Mouse (Mus musculus): ENCODE results near the gene Ptpra.
A peak's percentile ranks its signal among the peaks of the same experiment; 100 is the strongest.
"Not testable (repeated sequence)": the region's sequence is repeated elsewhere in the genome, so short reads cannot be mapped to it uniquely, and the experiment has no call there.

Gene Ptpra

GRCm38 (mm10) chr2:130488600-130488999 is 38.5 kb downstream of the Ptpra start:
- no peak for DNase-seq (ENCODE audit: low read depth)

- no peak for DNase-seq (ENCODE audit: low read depth)
These were observed 41.1 kb downstream of the Ptpra start for GRCm38 (mm10) chr2:130491162-130491561.

DNA sequence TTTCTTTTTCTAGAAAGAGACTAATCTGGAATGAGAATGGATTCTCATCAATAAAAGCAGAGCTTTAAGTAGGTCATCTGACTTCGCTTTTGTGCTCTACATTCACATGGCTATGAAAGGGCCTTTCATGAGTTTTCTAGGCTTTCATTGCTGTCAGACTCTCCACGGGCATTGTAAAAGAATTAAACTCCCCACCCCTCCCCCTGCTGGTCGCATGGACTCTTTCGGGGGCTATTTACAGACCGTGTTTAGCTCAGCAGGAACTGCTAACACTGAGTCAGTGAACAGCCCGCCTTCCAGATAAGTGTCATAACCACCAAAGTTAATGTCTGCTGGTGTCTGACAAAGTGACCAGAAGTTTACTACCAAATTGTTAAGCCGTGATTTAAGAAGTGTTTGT is 41.5 kb downstream of the Ptpra start:
- DNase-seq (ENCODE audit: low read depth): peak; percentile 53

GRCm38 (mm10) chr2:130495114-130495513 is 45.0 kb downstream of the Ptpra start:
- not testable (repeated sequence) for DNase-seq (ENCODE audit: low read depth)

DNA sequence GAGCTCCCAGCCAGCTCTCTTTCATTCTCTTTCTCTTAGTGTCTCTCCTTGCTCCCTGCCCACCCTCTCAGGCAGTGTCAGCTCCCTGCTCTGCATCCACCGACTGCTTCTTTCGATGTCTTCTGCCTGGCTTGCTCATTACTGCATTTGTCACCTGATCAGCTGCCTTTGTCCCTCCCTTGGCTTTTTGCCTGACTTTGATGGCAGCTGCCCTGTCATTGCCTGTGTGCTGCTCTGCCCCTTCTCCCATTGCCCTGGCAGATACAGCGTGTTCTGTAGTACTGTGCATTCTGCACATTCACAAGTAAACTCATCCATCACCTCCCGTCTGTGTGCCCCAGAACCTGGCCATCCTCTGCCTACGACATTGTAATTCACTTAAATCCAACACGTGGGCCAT is 46.0 kb downstream of the Ptpra start:
- DNase-seq (ENCODE audit: low read depth): no peak

DNA sequence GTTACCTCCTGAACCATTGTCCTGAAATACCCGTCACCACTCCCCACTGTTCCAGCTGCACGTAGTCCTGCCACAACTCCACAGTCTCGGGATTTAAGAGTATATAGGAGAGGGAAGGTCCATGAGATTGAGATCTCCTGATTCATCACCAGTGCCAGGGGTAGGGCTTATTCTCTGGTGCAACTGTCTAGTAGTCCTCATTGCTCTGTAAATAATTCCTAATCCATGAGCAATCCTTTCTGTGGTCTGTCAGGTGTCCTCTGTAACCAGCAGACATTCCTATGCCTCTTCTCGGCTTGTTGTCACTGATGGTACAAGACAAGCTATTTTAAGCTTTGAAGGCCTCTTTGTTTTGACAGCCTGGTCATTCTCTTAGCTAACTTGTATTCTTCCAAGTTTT is 46.9 kb downstream of the Ptpra start:
- no peak for DNase-seq (ENCODE audit: low read depth)

GRCm38 (mm10) chr2:130499546-130499945 is 49.5 kb downstream of the Ptpra start:
- DNase-seq (ENCODE audit: low read depth): no peak

DNA sequence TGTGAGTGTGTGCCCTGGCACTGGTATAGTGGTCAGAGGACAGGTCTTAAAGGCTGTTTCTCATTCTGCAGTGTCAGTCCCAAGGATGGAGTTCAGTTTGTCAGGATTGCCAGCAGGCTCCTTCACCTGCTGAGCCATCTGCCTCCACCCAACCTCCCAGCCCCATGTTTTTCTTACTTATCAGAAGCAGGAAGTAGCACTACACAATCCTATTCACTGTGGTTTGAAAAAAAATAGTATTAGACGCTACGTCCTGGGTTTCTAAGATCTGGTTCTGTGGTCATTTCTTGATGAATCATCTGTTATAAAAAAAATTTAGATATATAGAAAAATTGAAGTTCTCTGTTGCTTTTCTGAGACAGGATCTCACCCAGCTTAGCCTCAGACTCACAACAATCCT is 51.5 kb downstream of the Ptpra start:
- DNase-seq (ENCODE audit: low read depth): no peak

DNA sequence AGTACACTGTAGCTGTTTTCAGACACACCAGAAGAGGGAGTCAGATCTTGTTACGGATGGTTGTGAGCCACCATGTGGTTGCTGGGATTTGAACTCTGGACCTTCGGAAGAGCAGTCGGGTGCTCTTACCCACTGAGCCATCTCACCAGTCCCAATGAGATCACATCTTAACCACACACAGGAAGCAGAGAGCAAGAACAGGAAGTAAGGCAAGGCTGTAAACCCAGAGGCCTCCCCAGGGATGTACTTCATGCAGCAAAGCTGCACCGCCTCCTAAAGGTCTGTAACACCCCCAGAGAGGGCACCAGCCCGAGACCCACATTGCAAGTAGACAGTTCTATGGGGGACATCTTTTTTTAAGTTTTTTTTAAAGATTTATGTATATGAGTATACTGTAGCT is 61.5 kb downstream of the Ptpra start:
- DNase-seq (ENCODE audit: low read depth): not testable (repeated sequence)

DNA sequence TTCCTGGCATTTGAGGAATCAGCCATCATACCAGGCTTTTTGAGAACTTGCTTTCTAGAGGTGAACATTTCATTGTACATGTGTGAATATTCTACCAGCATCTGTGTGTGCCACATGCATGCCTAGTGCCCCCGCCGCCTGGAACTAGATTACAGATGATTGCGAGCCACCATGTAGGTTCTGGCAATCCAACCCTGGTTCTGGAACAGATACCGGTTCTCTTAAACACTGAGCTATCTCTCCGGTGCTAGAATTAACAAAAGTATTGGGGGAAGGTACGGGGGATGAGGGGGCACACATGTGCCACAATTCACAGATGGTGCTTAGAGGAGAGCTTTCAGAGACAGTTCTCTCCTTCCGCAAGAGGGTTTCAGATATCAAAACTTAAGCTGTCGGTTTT is 63.8 kb downstream of the Ptpra start:
- no peak for DNase-seq (ENCODE audit: low read depth)

DNA sequence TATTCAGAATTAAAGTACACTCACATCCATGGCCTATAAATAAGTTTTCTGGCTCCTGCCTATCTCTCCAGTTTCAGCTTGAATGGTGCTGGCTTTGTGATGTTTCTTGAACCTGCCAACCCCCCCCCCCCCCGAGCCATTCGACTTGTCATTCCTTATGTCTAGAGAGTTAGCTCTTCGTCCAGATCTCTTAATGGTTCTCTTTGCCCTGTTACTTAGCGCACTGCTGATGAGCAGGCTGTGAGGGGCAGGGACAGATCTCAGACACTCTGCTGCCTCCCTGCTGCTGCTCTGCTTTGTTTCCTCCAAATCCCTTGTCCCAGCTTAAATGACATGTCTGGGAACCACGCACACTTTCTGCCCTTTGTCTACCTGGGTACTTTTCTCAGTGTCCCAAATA is 65.7 kb downstream of the Ptpra start:
- DNase-seq (ENCODE audit: low read depth): no peak

DNA sequence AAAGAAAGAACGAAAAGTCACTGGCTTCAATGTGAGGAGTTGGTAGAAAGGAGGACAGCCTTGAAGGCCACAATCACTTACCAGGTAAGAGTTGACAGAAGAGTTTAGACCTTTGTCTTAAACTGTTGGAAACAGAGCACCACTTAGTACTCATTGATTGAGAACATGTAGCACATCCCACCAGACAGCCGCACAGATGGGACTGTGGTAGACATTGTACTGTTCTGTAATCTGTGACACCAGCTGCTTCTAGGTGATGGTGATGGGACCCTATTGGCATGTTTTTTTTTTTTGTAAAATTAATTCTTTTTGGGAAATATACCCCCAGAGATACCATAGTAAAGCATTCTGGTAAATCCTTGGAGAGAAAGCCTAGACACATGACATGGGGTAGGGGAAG is 71.8 kb downstream of the Ptpra start:
- no peak for DNase-seq (ENCODE audit: low read depth)

GRCm38 (mm10) chr2:130525480-130525879 is 75.4 kb downstream of the Ptpra start:
- not testable (repeated sequence) for DNase-seq (ENCODE audit: low read depth)

DNA sequence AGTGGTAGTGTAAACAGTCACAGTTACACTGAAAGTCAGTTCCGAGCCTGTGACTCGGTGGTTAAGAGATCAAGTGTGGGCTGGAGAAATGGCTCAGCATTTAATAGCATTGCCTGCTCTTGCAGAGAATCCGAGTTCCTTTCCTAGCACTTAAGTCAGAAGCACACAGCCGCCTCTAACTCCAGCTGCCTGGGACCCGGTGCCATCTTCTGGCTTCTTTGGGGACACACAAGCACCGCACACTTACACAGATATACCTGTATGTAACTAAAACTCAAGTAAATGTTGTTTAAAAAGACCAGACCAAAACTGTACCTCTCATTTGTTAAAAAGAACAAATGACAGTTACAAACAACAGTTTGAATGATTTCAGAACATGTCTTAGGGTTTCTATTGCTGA is 78.4 kb downstream of the Ptpra start:
- no peak for DNase-seq (ENCODE audit: low read depth)

DNA sequence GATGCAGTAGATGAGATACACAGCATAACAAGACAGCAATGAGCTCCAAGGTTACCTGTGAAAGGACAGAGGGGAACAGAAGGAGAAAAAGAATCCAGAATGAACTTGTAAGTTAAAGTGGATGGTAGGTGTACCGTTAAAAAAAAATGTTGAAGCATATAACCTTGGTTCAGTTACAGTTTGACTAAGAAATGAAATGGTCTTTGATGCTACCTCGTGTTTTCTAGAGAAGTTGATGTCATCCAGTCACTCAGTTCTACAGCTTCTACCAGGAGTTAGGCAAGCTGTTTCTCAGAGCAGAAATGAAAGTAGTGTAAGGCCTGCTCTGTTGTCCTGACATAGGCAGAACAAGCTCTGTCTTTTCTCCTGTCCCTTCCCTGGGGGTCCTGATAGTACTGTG is 79.2 kb downstream of the Ptpra start:
- DNase-seq (ENCODE audit: low read depth): no peak

- DNase-seq (ENCODE audit: low read depth): no peak
These were observed 79.8 kb downstream of the Ptpra start for GRCm38 (mm10) chr2:130529925-130530324.

DNA sequence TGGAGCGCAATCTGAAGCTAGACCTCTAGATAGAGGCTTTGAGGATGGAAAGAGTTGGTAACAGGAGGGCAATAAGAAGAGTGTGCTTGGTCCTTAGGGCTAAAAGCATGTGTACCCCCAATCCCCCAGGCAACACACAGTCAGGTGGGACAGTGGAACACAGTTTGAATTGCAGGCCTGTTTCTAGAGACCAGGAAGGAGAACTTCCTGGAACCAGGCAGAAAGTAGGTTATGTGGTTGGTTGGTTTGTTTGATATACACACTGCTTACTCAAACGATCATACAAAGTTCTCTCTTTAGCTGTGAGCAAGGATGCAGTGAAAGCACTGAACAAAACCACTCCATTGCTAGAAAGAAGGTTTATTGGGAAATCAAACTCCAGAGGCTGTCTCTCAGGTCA is 82.1 kb downstream of the Ptpra start:
- no peak for DNase-seq (ENCODE audit: low read depth)

DNA sequence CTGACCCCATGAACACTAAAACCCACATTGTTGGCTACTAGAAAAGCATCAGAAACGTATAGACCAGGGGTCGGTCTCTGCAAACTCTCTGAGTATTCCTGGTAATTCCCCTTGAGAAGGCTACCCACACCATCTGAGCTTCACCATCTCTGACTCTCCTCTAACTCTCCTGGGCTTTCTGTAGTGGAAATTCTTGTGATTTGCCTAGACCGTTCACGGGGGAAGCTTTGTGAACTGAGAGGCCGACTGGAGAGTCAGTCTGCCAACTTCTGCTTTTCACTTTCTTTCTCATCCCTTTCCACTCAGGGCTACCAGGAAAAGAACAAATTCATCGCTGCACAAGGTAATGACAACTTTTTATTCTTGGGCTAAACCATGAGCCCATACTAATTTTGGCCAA is 84.9 kb downstream of the Ptpra start:
- no peak for DNase-seq (ENCODE audit: low read depth)

- DNase-seq (ENCODE audit: low read depth): no peak
These were observed 86.8 kb downstream of the Ptpra start for GRCm38 (mm10) chr2:130536890-130537289.

DNA sequence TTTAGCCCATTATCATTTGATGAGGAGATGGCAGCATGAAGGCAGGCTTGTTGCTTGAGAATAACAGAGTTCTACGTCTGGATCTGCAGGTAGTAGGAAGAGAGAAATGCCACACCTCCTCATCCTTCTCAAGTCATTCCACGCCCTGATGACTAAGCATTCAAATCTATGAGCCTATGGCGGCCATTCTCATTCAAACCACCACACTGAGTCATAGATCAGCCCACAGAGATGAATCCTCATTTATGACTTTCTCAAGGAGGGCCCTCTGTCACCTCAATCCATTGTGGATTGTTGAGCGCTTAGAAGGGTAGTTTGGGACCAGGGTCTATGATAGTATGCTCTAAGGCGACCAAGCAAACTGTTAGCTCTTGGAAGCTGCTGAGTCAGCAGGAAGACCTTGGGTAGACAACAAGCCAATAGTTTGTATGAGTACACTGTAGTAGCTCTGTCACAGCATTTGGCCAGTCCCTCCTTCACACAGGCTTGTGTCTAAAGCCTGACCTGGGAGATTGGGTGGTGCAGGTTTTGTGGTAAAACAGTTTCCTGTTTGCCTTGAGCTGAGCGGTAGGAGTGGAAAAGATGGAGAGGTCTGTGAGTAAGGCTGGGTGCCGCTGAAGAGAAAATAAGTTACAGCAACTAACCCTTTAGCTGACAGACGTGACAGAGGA is 88.9 kb downstream of the Ptpra start:
- peak; percentile 25 for DNase-seq (ENCODE audit: low read depth)

GRCm38 (mm10) chr2:130540266-130540665 is 90.2 kb downstream of the Ptpra start:
- DNase-seq (ENCODE audit: low read depth): no peak

DNA sequence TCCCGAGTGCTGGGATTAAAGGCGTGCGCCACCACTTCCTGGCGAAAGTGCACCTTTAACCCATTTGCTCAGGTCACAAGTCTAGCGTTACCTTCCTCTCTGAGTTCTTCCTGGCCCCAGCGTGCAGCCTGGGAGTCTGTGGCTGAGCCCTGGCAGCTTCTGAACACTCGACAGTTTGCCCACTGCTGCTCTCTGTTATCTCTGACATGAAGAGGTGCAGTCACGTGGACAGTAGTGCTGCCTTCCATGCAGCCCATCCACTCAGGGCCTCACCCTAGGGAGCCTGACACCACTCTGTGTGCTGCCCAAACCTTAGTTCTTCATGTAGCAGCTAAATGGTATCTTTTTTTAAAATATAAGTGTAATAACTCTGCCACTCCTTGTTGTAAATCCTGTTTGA is 96.9 kb downstream of the Ptpra start:
- no peak for DNase-seq (ENCODE audit: low read depth)

DNA sequence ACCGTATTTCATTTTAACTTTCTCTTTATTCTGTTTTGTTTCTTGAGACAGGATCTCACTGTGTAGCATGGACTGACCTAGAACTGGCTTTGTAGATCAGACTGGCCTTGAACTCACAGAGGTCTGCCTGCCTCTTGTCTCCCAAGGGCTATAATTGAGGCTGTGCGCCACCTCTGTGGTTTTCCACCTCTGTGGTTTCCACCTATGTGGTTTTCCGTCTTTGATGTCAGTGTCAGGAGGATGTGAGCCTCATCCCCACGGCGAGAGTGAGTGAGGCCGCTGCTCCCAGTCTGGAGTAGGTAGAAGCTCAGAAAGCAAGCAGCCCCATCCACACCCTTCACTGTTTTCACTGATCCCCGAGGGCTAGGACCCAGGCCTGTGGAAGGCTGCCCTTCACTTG is 104.8 kb downstream of the Ptpra start:
- DNase-seq (ENCODE audit: low read depth): no peak

DNA sequence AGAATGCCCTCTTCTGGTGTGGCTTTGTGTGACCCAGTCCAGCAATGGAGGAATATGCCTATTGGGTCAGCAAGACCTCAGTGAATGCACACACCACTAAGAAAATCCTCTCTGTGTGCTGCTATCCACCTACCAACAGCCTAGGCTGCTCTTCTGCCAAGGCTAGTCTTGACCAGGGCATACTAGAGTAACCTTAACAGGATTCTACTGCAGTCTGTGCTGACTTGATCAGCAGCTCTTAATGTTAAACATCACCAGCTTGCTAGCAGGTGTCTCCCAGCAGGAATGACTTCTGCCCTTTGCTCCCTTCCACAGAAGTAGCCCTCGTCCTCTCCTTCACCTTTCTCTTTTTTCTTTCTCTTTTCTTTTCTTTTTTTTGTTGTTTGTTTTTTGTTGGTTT is 106.2 kb downstream of the Ptpra start:
- DNase-seq (ENCODE audit: low read depth): no peak

DNA sequence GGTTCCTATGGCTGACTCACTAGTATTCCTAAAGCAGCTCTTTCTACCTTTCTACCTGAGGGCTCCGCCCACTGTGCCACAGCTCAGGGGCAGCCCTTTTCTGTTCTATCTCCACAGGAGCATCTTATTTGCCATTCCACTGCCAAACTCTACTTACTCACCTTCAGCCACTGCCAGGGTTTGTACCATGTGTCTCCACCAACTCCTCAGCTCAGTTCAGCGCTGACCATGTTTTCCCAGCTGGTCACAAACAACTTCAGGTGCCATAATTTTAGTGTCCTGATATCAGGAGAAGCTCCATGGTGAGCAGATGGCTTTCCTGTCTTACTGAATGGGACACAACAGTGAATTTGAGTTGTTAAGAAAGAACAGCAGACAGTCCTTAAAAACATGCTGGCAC is 107.4 kb downstream of the Ptpra start:
- DNase-seq (ENCODE audit: low read depth): no peak

Data from c-Kit-positive CD71-negative TER-119-negative erythroid progenitor cells, embryonic 14.5 days (primary cell).